Mouse (Mus musculus) adipose tissue, adult 10 weeks (tissue): Measurements from ENCODE around the gene Vmn1r112. TPM values are rescaled to one million over a fixed set of nuclear protein-coding genes. Genes with fewer than 3 reads are reported as not detected.

Experiments used
- polyA plus RNA-seq: library from polyadenylated mRNA; stranded (reverse); fragments of 350-450 nt; fragmentation: Illumina TruSeq; extraction: RNeasy Lipid Tissue Mini Kit (QIAGEN cat#74804); gene quantifications from one replicate; pipeline ENCODE4 v1.2.3, GENCODE M21; 2014; ENCODE audit warnings: low read depth, low replicate concordance

The Vmn1r112 gene
- polyA plus RNA-seq, result not detected

GRCm38 (mm10) chr7:20770885-20771284 lies at the start of gene Vmn1r112:
TSS of gene Vmn1r112 (plus strand) at chr7:20771185.

GRCm38 (mm10) chr7:20730524-20730923 lies 40.5 kb upstream of the Vmn1r112 start, which contains the start of gene Gm10668:
TSS of gene Gm10668 (minus strand) at chr7:20730624.

GRCm38 (mm10) chr7:20786985-20787384 lies 16.0 kb downstream of the Vmn1r112 start, which contains the start of gene Vmn1r113:
TSS of gene Vmn1r113 (plus strand) at chr7:20787285.

GRCm38 (mm10) chr7:20812086-20812485 lies 41.1 kb downstream of the Vmn1r112 start, which contains the start of gene Vmn1r114:
TSS of gene Vmn1r114 (minus strand) at chr7:20812186.

Other genes starting within 250 kb of the Vmn1r112 start
- not detected for gene Vmn1r104, start 237.3 kb upstream of the Vmn1r112 start, polyA plus RNA-seq
- gene Gm5726, start 225.4 kb upstream of the Vmn1r112 start, polyA plus RNA-seq, result not detected
- gene Gm4141, start 194.9 kb upstream of the Vmn1r112 start, polyA plus RNA-seq, result not detected
- gene Gm4513, start 172.2 kb upstream of the Vmn1r112 start, polyA plus RNA-seq, result not detected
- not detected for gene Vmn1r107, start 102.3 kb upstream of the Vmn1r112 start, polyA plus RNA-seq
- not detected for gene Vmn1r111, start 68.0 kb upstream of the Vmn1r112 start, polyA plus RNA-seq
- gene Gm10668, start 40.6 kb upstream of the Vmn1r112 start, polyA plus RNA-seq, result not detected
- gene Vmn1r113, start 16.1 kb downstream of the Vmn1r112 start, polyA plus RNA-seq, result not detected
- gene Vmn1r114, start 41.0 kb downstream of the Vmn1r112 start, polyA plus RNA-seq, result not detected
- gene Vmn1r115, start 73.8 kb downstream of the Vmn1r112 start, polyA plus RNA-seq, result not detected
- not detected for gene Vmn1r116, start 101.1 kb downstream of the Vmn1r112 start, polyA plus RNA-seq
- not detected for gene Vmn1r117, start 112.9 kb downstream of the Vmn1r112 start, polyA plus RNA-seq
- not detected for gene Vmn1r118, start 141.2 kb downstream of the Vmn1r112 start, polyA plus RNA-seq
- gene Vmn1r119, start 241.3 kb downstream of the Vmn1r112 start, polyA plus RNA-seq, result not detected